Mouse (Mus musculus) small intestine, adult 2 months (tissue): ENCODE measurements around the gene Slain1.

Experiments
- CTCF ChIP-seq: fragments of 200-500 bp; IDR thresholded peaks from 2 replicates; pipeline ENCODE4 v1.5.1; 2012; ENCODE audit warnings: low read depth, mild to moderate bottlenecking, control low read depth, inconsistent platforms, low read length, moderate library complexity, mixed read lengths; ENCODE audit not compliant: insufficient replicate concordance, insufficient read length; ENCODE audit errors: extremely low read depth
- POLR2A ChIP-seq: fragments of 200-500 bp; IDR thresholded peaks from 2 replicates; pipeline ENCODE4 v1.6.1; 2012; ENCODE audit warnings: low read depth, mild to moderate bottlenecking, control low read depth, inconsistent platforms, low read length, moderate library complexity

DNA sequence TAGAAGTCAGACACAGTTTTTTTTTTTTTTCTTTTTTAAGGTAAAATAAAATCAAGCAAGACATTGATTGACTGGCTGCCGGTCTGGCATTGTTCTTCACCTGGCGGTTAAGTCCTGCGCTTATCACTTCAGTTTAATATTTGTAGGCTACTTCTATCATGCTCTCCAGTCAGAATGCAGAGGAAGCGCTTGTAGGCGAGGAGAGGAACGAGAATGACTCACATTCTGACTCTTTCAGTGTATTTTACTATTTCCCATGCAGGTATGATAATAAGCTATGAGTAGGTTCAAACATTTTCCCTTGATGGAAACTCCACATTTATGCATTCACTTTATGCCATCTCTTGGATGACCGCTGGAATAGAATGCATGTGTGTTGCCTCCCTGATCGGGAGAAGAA is 17.0 kb downstream of the Slain1 start:
- no peak for TF ChIP-seq CTCF
- TF ChIP-seq POLR2A: no peak
